Mouse (Mus musculus): ENCODE data around the gene Pink1.

DNA sequence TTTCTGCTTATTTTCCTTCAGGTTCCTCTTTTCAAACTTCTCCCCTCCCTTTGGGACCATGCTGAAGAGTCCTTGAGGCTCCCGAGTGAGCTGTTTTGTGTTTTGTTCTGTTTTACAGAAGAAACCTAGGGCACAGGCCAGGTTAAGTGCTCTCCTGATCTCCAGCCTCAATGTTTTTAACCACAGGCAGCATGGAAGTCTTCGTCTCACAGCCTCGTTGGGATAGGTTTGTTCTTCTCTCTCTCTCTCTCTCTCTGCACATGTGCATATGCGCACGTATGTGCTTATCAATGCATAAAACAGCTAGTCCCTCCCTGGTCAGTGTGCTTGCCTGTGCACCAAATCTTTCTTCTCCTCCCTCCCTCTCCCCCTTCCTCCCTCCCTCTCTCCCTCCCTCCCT, 10.8 kb upstream of the Pink1 start:
- TF ChIP-seq CTCF (IDR thresholded peaks at IDR 0.05; ENCODE audit: insufficient read depth, low read depth, low read length) (no peak), POLR2A (IDR thresholded peaks at IDR 0.05; ENCODE audit: insufficient read depth, low read depth, low read length) (no peak)

All from olfactory bulb, adult 2 months (tissue).